Mouse (Mus musculus): ENCODE data around the gene Creg1. TPM values are rescaled to one million over a fixed set of nuclear protein-coding genes. Genes with fewer than 3 reads are reported as not detected.

Creg1 gene
- polyA plus RNA-seq (2015; fragmentation: Nextera tagmentation; extraction: Ambion mirVana) = 24.1 and 31.6 TPM in 2 replicates

DNA sequence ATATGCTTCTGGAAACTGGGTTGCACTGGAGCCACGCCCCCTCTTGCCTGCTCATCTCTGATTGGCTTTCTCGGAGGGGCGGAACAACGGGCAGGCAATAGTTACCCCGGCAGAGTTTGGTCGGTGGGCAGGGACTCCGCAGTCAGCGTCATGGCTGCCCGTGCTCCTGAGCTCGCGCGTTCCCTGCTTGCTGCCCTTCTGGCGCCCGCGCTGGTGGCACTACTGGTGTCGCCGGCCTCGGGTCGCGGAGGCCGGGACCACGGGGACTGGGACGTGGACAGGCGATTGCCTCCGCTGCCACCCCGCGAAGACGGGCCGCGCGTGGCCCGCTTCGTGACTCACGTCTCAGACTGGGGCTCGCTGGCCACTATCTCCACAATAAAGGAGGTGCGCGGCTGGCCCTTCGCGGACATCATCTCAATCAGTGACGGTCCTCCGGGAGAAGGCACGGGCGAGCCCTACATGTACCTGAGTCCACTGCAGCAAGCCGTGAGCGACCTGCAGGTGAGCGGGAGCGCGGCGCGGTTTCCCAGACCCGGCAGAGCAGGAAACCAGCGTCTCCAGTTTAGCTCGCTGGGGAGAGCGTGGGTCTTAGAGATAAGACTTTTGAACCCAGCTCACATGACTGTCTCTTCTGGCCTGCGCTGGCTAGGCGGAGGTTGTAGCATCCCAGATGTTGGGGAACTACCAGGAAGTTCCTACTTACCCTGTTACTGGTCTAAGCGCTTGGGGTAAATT, at the start of gene Creg1:
Gene Creg1, plus strand, starts transcription at position 112 of the 738 bp plus-strand sequence.
- under 1% methylated on average over 57 of the region's 57 CpGs for WGBS

DNA sequence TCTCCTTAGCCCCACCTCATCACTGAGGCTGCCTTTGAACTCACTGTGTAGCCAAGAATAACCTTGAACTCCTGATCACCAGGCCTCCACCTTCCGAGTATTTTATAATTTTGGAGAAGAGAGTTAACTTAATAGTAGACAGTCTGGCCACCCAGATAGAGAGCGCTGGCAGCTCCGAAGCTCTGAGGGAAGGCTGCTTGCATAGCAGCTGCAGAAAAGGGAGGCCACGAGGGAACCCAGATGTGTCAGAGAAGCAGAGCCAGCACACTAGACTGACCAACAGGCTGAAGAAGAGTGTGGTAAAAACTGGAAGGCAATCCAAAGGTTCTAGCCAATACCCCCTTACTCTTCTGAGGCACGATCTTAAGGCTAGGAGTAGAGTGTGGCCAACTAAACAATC, 49.7 kb upstream of the Creg1 start:
- no peak overlapping the region for H3K27ac ChIP-seq
- WGBS = 80% methylated on average over 5 of the region's 5 CpGs

More for the DNA sequence above, at the start of gene Creg1:
- H3K27ac ChIP-seq = 0 out of 2 replicates have a peak within 1 kb of the TSS, but pooled peaks have one; percentile 14
- no peaks in the 10 kb centered on the region for H3K36me3 ChIP-seq
- ATAC-seq (ENCODE audit: low FRiP score) = peak; percentile 98
- peak within 1 kb of the TSS; percentile 74 for H3K4me3 ChIP-seq
- H3K9ac ChIP-seq = peak within 1 kb of the TSS; percentile 83
- peaks cover 16% of the 10 kb centered on the region for H3K4me1 ChIP-seq (replicated peaks)
- peak within 1 kb of the TSS; percentile 89 for H3K4me2 ChIP-seq
- H3K27me3 ChIP-seq = peaks cover 36% of the 10 kb centered on the region
- H3K9me3 ChIP-seq = no peaks in the 10 kb centered on the region

DNA sequence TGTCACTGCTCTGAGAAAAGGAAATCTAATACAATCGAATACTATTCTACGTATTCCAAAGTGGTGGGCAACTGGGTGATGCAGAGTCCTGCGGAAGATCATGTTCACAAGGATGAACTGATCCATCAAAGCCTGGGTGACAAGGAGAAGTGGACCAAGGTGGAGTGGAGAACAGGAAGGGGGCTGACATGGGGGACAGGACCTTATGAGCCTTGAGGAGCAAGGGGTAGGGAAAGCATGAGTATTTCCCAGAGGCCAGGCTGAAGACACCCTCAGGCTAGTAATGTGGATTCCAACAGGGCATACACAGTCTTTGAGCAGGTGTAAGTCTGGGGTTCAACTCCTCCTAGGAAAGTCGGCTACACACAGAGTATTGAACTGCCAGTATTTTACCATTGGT, 47.1 kb upstream of the Creg1 start:
- no peak overlapping the region for H3K4me3 ChIP-seq
- WGBS = 95% methylated on average over 4 of the region's 4 CpGs

More for the DNA sequence above, 49.7 kb upstream of the Creg1 start:
- Histone ChIP-seq H3K4me1 (replicated peaks) (peaks cover 2% of the 10 kb centered on the region; the same call in 1 of the 2 replicates), H3K4me2 (no peak overlapping the region), H3K36me3 (no peaks in the 10 kb centered on the region), H3K9ac (no peak overlapping the region), H3K4me3 (no peak overlapping the region), H3K27me3 (peaks cover 18% of the 10 kb centered on the region), H3K9me3 (no peaks in the 10 kb centered on the region)
- no peak for ATAC-seq (ENCODE audit: low FRiP score)

DNA sequence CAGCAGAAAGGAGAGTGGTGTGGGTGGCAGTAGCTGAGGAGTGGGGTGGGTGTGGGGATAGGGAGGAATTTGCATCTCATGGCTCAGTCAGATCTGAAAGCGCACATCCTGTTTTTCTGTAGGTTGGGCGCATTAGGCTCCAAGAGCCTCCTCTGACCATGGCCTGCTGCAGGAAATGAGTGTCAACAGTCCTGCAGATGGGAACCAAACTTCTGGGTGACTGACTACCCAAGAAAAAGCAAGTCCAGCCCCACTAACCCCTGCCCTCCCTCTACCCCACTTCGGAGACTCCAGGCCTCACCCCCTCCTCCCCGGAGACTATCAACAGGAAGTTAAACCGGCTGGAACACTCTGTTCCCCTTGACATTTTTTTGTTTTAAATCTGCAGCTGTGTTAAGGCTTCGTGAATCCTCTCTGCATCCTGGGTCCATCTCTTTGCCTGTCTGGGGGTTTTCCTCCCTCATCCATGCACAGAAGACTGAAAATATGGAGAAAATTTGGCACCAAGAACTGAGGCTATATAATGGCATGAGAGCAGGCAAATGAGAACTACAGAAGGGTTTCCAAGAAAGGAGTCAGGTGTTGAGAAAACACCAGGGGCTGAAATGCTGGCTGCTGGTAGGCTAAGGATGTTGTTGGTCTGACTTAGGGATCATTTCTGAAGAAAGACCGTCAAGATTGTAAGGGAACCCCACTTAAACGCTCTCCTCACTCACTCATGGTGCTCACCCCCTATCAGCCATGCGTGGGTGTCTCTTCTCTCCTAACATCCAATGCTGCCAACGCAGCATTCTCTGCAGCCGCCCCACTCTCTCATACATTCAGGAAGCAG, 45.6 kb upstream of the Creg1 start:
- H3K27me3 ChIP-seq = peaks cover 3% of the 10 kb centered on the region; the same call in 1 of the 2 replicates
- H3K9ac ChIP-seq = no peak overlapping the region
- WGBS = 53% methylated on average over 11 of the region's 11 CpGs
- H3K9me3 ChIP-seq = no peaks in the 10 kb centered on the region
- no peak for ATAC-seq (ENCODE audit: low FRiP score)
- H3K4me2 ChIP-seq = no peak overlapping the region
- no peaks in the 10 kb centered on the region for H3K36me3 ChIP-seq
- no peak overlapping the region for H3K4me3 ChIP-seq
- no peaks in the 10 kb centered on the region for H3K4me1 ChIP-seq (replicated peaks)
- peak overlapping the region; percentile 37 for H3K27ac ChIP-seq

More for the DNA sequence above, 47.1 kb upstream of the Creg1 start:
- Histone ChIP-seq H3K4me2 (no peak overlapping the region), H3K4me1 (replicated peaks) (no peaks in the 10 kb centered on the region), H3K9ac (no peak overlapping the region), H3K9me3 (no peaks in the 10 kb centered on the region), H3K27ac (no peak overlapping the region), H3K27me3 (peaks cover 3% of the 10 kb centered on the region; the same call in 1 of the 2 replicates), H3K36me3 (no peaks in the 10 kb centered on the region)
- no peak for ATAC-seq (ENCODE audit: low FRiP score)

DNA sequence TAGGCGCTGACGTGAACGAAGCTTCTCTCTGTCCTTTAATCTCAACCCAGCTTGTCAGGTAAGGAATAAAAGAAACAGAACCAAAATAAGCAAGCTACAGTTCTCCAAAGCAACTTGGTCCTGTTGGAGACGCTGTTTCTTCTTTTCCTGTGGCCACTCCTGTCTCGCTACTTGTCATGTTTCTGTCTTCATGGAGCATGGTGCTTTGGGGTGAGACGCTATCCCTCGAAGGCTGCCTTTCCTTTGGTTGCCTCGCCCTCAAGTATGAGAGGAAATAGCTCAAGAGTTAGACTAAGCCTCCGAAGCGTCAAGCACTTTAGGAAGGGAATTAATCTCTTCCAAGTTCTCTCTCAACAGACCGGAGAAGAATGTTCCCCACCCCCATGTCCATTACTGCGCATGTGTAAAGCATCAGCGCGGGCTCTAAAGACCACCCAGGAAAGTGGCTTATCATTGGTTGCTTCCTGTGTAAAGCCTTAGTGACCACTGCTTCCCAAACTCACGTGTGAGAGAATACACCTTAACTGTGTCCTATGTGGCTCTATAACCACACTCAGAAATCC, 44.9 kb upstream of the Creg1 start:
- Histone ChIP-seq H3K4me1 (replicated peaks) (no peaks in the 10 kb centered on the region), H3K9ac (no peak overlapping the region), H3K9me3 (no peaks in the 10 kb centered on the region), H3K4me3 (no peak overlapping the region), H3K4me2 (no peak overlapping the region), H3K36me3 (no peaks in the 10 kb centered on the region), H3K27ac (peak overlapping the region; percentile 37; the same call in 1 of the 2 replicates), H3K27me3 (peaks cover 3% of the 10 kb centered on the region; the same call in 1 of the 2 replicates)
- 74% methylated on average over 15 of the region's 15 CpGs for WGBS
- no peak for ATAC-seq (ENCODE audit: low FRiP score)

DNA sequence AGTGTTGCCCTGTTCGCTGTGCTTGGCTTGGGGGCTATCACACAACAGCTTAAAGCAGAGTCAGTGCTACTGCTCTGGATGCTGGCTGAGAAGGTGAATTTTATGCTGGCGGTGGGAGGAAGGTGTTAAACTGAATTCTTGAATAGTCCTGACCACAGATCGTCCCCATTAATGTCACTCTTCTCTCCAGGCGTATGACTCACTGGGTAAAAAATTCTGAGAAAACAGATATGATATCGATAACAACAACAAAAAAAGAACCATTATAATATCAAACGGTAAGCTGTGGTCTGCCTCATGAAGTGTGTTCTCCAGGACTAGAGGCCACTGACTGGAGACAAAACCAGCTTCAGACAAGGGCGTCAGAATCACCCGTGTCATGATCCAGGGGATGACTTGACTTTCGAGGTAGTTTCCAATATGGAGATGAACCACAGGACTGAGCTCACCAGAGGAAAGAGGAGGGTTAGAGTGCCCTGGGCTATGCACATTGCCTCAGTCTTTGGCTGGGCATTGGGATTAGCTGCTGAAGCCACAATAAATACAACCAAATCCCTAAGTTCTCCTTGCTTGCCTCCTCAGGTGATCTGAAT, 40.9 kb upstream of the Creg1 start:
- Histone ChIP-seq H3K27me3 (no peaks in the 10 kb centered on the region), H3K9me3 (no peaks in the 10 kb centered on the region), H3K36me3 (no peaks in the 10 kb centered on the region), H3K9ac (no peak overlapping the region), H3K4me1 (replicated peaks) (no peaks in the 10 kb centered on the region), H3K4me2 (no peak overlapping the region), H3K27ac (no peak overlapping the region), H3K4me3 (no peak overlapping the region)
- WGBS = 92% methylated on average over 9 of the region's 9 CpGs
- no peak for ATAC-seq (ENCODE audit: low FRiP score)

DNA sequence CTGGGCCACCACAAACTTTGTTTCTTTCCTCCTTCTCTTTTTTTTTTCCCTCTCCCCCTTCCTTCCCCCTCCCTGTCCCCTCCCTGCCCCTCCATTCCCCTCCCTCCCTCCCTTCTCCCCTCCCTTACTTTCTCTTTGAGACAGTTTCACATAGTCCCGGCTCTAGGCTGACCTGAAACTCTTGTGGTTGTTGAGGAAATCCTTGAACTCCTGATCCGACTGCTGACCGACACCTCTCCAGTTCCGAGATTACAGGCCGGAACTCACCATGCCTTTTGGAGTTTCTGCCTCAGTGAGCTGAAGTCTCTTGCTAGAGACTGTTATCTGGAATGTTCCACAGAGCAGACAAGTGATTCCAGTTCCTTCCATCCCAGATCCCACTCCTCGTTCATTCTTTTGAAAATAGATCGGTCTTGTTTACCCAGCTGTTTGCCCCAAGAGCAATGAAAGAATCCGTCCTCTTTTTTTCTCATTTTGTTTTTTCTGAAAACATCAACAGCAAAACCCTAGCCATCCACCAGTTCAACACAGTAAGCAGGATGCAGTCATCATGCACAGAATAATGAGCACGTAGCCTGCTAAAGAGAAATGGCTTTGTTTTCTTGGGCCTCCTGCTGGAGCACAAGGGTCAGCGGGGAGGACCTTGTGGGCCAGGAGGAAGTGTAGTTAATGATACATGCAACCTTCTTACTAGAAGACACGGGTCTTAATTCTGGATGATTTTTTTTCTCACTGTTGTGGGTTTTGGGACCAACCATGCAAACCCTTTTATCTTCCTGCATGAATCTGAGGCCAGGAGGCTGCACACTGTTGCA, 39.1 kb upstream of the Creg1 start:
- 56% methylated on average over 11 of the region's 11 CpGs for WGBS
- Histone ChIP-seq H3K36me3 (no peaks in the 10 kb centered on the region), H3K4me2 (no peak overlapping the region), H3K27me3 (no peaks in the 10 kb centered on the region), H3K4me1 (replicated peaks) (no peaks in the 10 kb centered on the region), H3K9me3 (no peaks in the 10 kb centered on the region), H3K4me3 (no peak overlapping the region), H3K9ac (no peak overlapping the region), H3K27ac (no peak overlapping the region)
- ATAC-seq (ENCODE audit: low FRiP score) = no peak

DNA sequence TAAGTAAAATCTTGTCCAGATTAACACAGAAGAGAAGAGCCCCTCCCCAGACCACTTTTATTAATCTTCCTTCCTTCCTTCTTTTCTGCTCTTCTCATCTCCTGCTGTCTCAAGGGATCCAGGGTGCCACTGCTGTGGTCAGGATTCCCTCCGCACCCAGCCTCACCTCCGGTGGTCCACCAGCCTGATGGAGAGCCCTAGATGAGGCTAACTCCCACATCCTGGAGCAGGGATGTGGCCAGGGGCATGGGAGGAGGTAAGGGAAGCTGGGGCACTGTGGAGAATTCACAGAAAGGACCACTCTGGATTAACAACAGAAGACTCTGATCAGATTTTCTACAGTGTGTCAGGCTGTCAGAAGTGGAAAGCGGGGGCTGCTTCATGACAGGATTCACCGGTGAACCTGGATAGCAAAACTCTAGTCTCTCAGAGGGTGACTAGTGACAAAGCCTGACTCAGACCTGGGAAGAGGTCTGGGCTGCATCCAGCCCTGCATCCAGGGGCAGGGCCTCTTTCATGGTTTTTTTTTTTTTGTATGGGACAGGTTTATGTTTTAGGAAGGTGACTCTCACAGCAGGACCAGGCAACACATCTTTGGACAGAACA, 38.4 kb upstream of the Creg1 start:
- no peaks in the 10 kb centered on the region for H3K9me3 ChIP-seq
- no peaks in the 10 kb centered on the region for H3K36me3 ChIP-seq
- no peaks in the 10 kb centered on the region for H3K4me1 ChIP-seq (replicated peaks)
- H3K9ac ChIP-seq = no peak overlapping the region
- no peak overlapping the region for H3K4me2 ChIP-seq
- ATAC-seq (ENCODE audit: low FRiP score) = no peak
- H3K4me3 ChIP-seq = no peak overlapping the region
- H3K27ac ChIP-seq = 0 out of 2 replicates have a peak overlapping the region, but pooled peaks have one; percentile 25
- H3K27me3 ChIP-seq = no peaks in the 10 kb centered on the region
- 77% methylated on average over 4 of the region's 4 CpGs for WGBS

DNA sequence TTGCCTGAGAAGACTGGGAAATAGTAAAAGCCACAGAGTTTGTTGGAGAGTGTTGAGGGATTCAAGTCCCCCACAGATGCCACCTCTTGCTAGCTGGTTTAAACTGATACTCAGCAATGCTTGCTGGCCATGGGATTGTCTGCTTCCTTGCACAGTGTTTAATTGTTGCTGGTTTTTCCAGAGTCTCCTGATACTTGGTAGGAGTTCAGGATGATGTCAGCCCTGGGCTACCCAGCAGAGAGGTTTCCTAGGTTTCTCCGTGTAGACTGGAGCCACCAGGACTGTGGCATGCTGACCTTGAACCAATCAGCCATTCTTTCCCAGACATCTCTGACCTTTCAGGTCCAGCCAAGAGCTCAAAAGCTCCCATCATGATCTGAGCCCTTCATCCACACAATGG, 36.6 kb upstream of the Creg1 start:
- Histone ChIP-seq H3K9me3 (no peaks in the 10 kb centered on the region), H3K4me1 (replicated peaks) (no peaks in the 10 kb centered on the region), H3K27me3 (no peaks in the 10 kb centered on the region), H3K9ac (no peak overlapping the region), H3K27ac (no peak overlapping the region), H3K36me3 (no peaks in the 10 kb centered on the region), H3K4me3 (no peak overlapping the region), H3K4me2 (no peak overlapping the region)
- WGBS = 33% methylated on average over 1 of the region's 1 CpGs
- no peak for ATAC-seq (ENCODE audit: low FRiP score)

DNA sequence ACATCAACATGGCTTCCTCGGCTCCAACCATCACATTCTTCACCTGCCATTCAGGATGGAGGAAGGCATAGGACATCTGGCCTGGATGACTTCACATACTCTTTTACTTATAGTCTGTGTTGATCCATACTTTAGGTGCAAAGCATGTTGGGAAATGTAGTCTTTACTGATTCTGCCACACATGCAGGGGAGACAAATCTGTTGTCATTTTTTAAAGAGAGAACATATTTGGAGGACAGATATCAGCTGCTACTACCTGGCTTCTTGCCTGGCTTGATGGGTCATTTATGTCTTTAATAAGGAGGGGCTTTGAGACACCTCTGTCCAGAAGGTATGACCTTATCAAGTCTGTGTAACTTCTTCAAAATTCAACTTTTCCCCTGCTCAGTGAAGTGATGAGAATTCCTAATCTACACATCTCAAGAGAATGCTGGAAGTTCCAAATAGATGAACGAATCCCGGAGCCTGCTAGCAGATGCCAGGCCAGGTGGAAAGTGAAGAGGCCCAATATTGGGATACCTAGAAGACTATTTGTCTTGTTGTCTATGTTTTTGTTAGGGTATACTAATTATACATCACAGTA, 35.4 kb upstream of the Creg1 start:
- no peaks in the 10 kb centered on the region for H3K9me3 ChIP-seq
- H3K4me1 ChIP-seq (replicated peaks) = no peaks in the 10 kb centered on the region
- no peak for ATAC-seq (ENCODE audit: low FRiP score)
- H3K4me3 ChIP-seq = no peak overlapping the region
- no peak overlapping the region for H3K27ac ChIP-seq
- H3K27me3 ChIP-seq = no peaks in the 10 kb centered on the region
- H3K4me2 ChIP-seq = no peak overlapping the region
- 93% methylated on average over 3 of the region's 3 CpGs for WGBS
- no peak overlapping the region for H3K9ac ChIP-seq
- H3K36me3 ChIP-seq = no peaks in the 10 kb centered on the region

DNA sequence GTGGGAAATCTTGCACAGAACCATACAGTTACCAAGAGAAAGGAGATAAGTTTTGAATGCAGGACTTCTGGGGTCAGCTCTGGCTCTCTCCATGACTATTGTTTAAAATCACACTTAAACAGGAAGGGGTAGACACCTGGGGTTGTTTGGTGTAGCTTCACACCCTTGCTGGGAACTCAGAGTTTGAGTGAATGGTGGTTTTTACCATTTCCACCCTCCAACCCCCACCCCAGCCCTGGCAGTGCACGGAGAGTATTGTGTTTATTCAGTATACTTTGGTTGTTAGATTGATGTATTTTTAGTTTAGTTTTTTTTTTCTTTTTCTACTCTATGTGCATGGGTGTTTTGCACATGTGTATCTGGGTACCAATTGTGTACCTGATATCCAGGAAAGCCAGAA, 33.4 kb upstream of the Creg1 start:
- no peak for ATAC-seq (ENCODE audit: low FRiP score)
- Histone ChIP-seq H3K9me3 (no peaks in the 10 kb centered on the region), H3K36me3 (no peaks in the 10 kb centered on the region), H3K4me1 (replicated peaks) (no peaks in the 10 kb centered on the region), H3K4me2 (no peak overlapping the region), H3K4me3 (no peak overlapping the region), H3K9ac (no peak overlapping the region), H3K27ac (no peak overlapping the region), H3K27me3 (no peaks in the 10 kb centered on the region)
- 47% methylated on average over 1 of the region's 1 CpGs for WGBS

Data from hindbrain, embryonic 13.5 days (tissue).